Mouse (Mus musculus): ENCODE measurements around the gene Cyth3.

The Cyth3 gene

GRCm38 (mm10) chr5:143586386-143586785 is 35.9 kb upstream of the Cyth3 start:
- Histone ChIP-seq H3K9me3 (ENCODE audit: low read length) (no peaks in the 10 kb centered on the region), H3K27me3 (ENCODE audit: insufficient read depth, low read length) (no peaks in the 10 kb centered on the region), H3K36me3 (ENCODE audit: insufficient read depth, low read length) (no peaks in the 10 kb centered on the region), H3K4me3 (replicated peaks; ENCODE audit: low read length) (no peak overlapping the region), H3K4me1 (replicated peaks; ENCODE audit: low read depth, low read length) (no peaks in the 10 kb centered on the region)
- TF ChIP-seq NANOG (IDR thresholded peaks at IDR 0.05; ENCODE audit: borderline replicate concordance, low read length) (no peak), CTCF (conservative IDR thresholded peaks at IDR 0.05; ENCODE audit: low read length) (no peak), POU5F1 (IDR thresholded peaks at IDR 0.05; ENCODE audit: borderline replicate concordance, low read length) (no peak)

- no peak for TF ChIP-seq POU5F1 (IDR thresholded peaks at IDR 0.05; ENCODE audit: borderline replicate concordance, low read length)
- no peak for TF ChIP-seq CTCF (conservative IDR thresholded peaks at IDR 0.05; ENCODE audit: low read length)
- no peak for TF ChIP-seq NANOG (IDR thresholded peaks at IDR 0.05; ENCODE audit: borderline replicate concordance, low read length)
- Histone ChIP-seq H3K27me3 (ENCODE audit: insufficient read depth, low read length) (no peaks in the 10 kb centered on the region), H3K4me3 (replicated peaks; ENCODE audit: low read length) (no peak overlapping the region), H3K36me3 (ENCODE audit: insufficient read depth, low read length) (no peaks in the 10 kb centered on the region), H3K4me1 (replicated peaks; ENCODE audit: low read depth, low read length) (no peaks in the 10 kb centered on the region), H3K9me3 (ENCODE audit: low read length) (no peaks in the 10 kb centered on the region)
Observed at GRCm38 (mm10) chr5:143589108-143589507, 33.1 kb upstream of the Cyth3 start.

GRCm38 (mm10) chr5:143592926-143593325 is 29.3 kb upstream of the Cyth3 start:
- Histone ChIP-seq H3K4me3 (replicated peaks; ENCODE audit: low read length) (no peak overlapping the region), H3K4me1 (replicated peaks; ENCODE audit: low read depth, low read length) (no peaks in the 10 kb centered on the region), H3K36me3 (ENCODE audit: insufficient read depth, low read length) (no peaks in the 10 kb centered on the region), H3K27me3 (ENCODE audit: insufficient read depth, low read length) (no peaks in the 10 kb centered on the region), H3K9me3 (ENCODE audit: low read length) (no peaks in the 10 kb centered on the region)
- TF ChIP-seq POU5F1 (IDR thresholded peaks at IDR 0.05; ENCODE audit: borderline replicate concordance, low read length) (no peak), CTCF (conservative IDR thresholded peaks at IDR 0.05; ENCODE audit: low read length) (no peak), NANOG (IDR thresholded peaks at IDR 0.05; ENCODE audit: borderline replicate concordance, low read length) (no peak)

GRCm38 (mm10) chr5:143593563-143594146 is 28.6 kb upstream of the Cyth3 start:
- Histone ChIP-seq H3K9me3 (ENCODE audit: low read length) (no peaks in the 10 kb centered on the region), H3K36me3 (ENCODE audit: insufficient read depth, low read length) (no peaks in the 10 kb centered on the region), H3K4me1 (replicated peaks; ENCODE audit: low read depth, low read length) (no peaks in the 10 kb centered on the region), H3K27me3 (ENCODE audit: insufficient read depth, low read length) (no peaks in the 10 kb centered on the region), H3K4me3 (replicated peaks; ENCODE audit: low read length) (no peak overlapping the region)
- no peak for TF ChIP-seq POU5F1 (IDR thresholded peaks at IDR 0.05; ENCODE audit: borderline replicate concordance, low read length)
- TF ChIP-seq CTCF (conservative IDR thresholded peaks at IDR 0.05; ENCODE audit: low read length), result no peak
- no peak for TF ChIP-seq NANOG (IDR thresholded peaks at IDR 0.05; ENCODE audit: borderline replicate concordance, low read length)

GRCm38 (mm10) chr5:143594291-143595065 is 27.8 kb upstream of the Cyth3 start:
- TF ChIP-seq CTCF (conservative IDR thresholded peaks at IDR 0.05; ENCODE audit: low read length) (no peak), NANOG (IDR thresholded peaks at IDR 0.05; ENCODE audit: borderline replicate concordance, low read length) (no peak), POU5F1 (IDR thresholded peaks at IDR 0.05; ENCODE audit: borderline replicate concordance, low read length) (no peak)
- H3K27me3 ChIP-seq (ENCODE audit: insufficient read depth, low read length), result no peaks in the 10 kb centered on the region
- no peaks in the 10 kb centered on the region for H3K9me3 ChIP-seq (ENCODE audit: low read length)
- H3K4me3 ChIP-seq (replicated peaks; ENCODE audit: low read length), result no peak overlapping the region
- H3K36me3 ChIP-seq (ENCODE audit: insufficient read depth, low read length), result no peaks in the 10 kb centered on the region
- no peaks in the 10 kb centered on the region for H3K4me1 ChIP-seq (replicated peaks; ENCODE audit: low read depth, low read length)

DNA sequence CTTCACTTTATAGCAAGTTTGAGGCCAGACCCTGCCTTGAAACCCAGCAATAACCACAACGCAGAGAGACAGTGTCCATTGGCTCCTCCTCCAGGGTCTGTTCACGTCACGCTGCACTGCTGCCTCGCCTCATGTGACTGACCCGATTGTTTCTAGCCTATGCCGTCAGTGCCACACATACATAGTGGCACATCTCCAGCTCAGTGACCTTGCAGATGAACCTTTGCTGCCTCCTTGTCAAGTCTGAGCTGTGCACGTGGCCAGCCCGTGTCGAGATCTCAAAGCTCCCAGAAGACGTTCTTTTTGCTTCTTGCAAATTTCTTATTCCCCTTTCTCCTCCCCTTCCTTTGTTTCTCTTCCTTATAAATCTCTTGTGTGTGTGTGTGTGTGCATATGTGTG is 20.2 kb upstream of the Cyth3 start:
- no peak for TF ChIP-seq POU5F1 (IDR thresholded peaks at IDR 0.05; ENCODE audit: borderline replicate concordance, low read length)
- no peak for TF ChIP-seq CTCF (conservative IDR thresholded peaks at IDR 0.05; ENCODE audit: low read length)
- TF ChIP-seq NANOG (IDR thresholded peaks at IDR 0.05; ENCODE audit: borderline replicate concordance, low read length), result no peak
- H3K27me3 ChIP-seq (ENCODE audit: insufficient read depth, low read length), result no peaks in the 10 kb centered on the region
- peaks cover 2% of the 10 kb centered on the region; the same call in 1 of the 2 replicates for H3K4me1 ChIP-seq (replicated peaks; ENCODE audit: low read depth, low read length)
- no peaks in the 10 kb centered on the region for H3K36me3 ChIP-seq (ENCODE audit: insufficient read depth, low read length)
- H3K4me3 ChIP-seq (replicated peaks; ENCODE audit: low read length), result no peak overlapping the region
- H3K9me3 ChIP-seq (ENCODE audit: low read length), result no peaks in the 10 kb centered on the region

- peaks cover 21% of the 10 kb centered on the region for H3K4me1 ChIP-seq (replicated peaks; ENCODE audit: low read depth, low read length)
Observed at GRCm38 (mm10) chr5:143604157-143604774, 18.0 kb upstream of the Cyth3 start.

GRCm38 (mm10) chr5:143606756-143607155 is 15.5 kb upstream of the Cyth3 start:
- TF ChIP-seq POU5F1 (IDR thresholded peaks at IDR 0.05; ENCODE audit: borderline replicate concordance, low read length) (no peak), CTCF (conservative IDR thresholded peaks at IDR 0.05; ENCODE audit: low read length) (no peak), NANOG (IDR thresholded peaks at IDR 0.05; ENCODE audit: borderline replicate concordance, low read length) (no peak)

More at GRCm38 (mm10) chr5:143604157-143604774, 18.0 kb upstream of the Cyth3 start:
- TF ChIP-seq CTCF (conservative IDR thresholded peaks at IDR 0.05; ENCODE audit: low read length) (no peak), POU5F1 (IDR thresholded peaks at IDR 0.05; ENCODE audit: borderline replicate concordance, low read length) (no peak), NANOG (IDR thresholded peaks at IDR 0.05; ENCODE audit: borderline replicate concordance, low read length) (no peak)
- no peaks in the 10 kb centered on the region for H3K9me3 ChIP-seq (ENCODE audit: low read length)
- H3K36me3 ChIP-seq (ENCODE audit: insufficient read depth, low read length), result no peaks in the 10 kb centered on the region
- no peak overlapping the region for H3K4me3 ChIP-seq (replicated peaks; ENCODE audit: low read length)
- H3K27me3 ChIP-seq (ENCODE audit: insufficient read depth, low read length), result no peaks in the 10 kb centered on the region

More at GRCm38 (mm10) chr5:143606756-143607155, 15.5 kb upstream of the Cyth3 start:
- no peak overlapping the region for H3K4me3 ChIP-seq (replicated peaks; ENCODE audit: low read length)
- no peaks in the 10 kb centered on the region for H3K27me3 ChIP-seq (ENCODE audit: insufficient read depth, low read length)
- no peaks in the 10 kb centered on the region for H3K36me3 ChIP-seq (ENCODE audit: insufficient read depth, low read length)
- H3K4me1 ChIP-seq (replicated peaks; ENCODE audit: low read depth, low read length), result peaks cover 22% of the 10 kb centered on the region
- no peaks in the 10 kb centered on the region for H3K9me3 ChIP-seq (ENCODE audit: low read length)

All from E14TG2a.4 (cell line).